Mouse (Mus musculus) heart, postnatal 25 days (tissue): ENCODE data around the gene Parg. TPM values are rescaled to one million over a fixed set of nuclear protein-coding genes. Genes with fewer than 3 reads are reported as not detected.
"Not testable (repeated sequence)": the region's sequence is repeated elsewhere in the genome, so short reads cannot be mapped to it uniquely, and the experiment has no call there.

Experiments
- DNase-seq: peaks from one replicate; pipeline ENCODE4 v3.0.0; 2022; ENCODE audit warnings: low spot score
- intact Hi-C: fragments of 180-260 bp; cut with DNase I; formaldehyde crosslinking; loops from one replicate; pipeline ENCODE4 v1.15.1; 2025
- total RNA-seq, 2 experiments: library from RNA; stranded (reverse); gene quantifications; 2 replicates each; pipeline ENCODE4 v1.2.3; 2021

Parg gene
- total RNA-seq, 2 experiments from 2014 or later: 21.7 to 22.1 TPM

DNA sequence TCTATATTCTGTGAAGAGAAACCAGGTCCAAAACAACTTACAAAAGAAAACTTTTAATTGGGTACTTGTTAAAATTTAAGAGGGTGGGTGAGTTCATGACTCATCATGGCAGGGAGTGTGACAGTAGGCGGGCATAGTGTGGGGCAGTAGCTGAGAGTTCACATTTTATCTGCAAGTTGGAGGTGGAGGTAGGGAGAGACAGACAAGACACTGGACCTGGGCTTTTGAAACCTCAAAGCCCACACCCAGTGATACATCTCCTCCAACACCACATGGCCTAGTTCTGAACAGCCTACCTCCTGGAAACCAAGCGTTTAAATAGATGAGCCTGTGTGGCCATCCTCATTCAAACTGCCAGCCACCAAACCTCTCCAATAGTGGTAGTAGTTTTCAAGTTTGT, 26.4 kb upstream of the Parg start:
- no peak for DNase-seq
- intact Hi-C loops: no loop called here

- intact Hi-C loops, DNase-seq: not testable (repeated sequence)
Measured at GRCm38 (mm10) chr14:32176590-32176989, 25.2 kb upstream of the Parg start.

DNA sequence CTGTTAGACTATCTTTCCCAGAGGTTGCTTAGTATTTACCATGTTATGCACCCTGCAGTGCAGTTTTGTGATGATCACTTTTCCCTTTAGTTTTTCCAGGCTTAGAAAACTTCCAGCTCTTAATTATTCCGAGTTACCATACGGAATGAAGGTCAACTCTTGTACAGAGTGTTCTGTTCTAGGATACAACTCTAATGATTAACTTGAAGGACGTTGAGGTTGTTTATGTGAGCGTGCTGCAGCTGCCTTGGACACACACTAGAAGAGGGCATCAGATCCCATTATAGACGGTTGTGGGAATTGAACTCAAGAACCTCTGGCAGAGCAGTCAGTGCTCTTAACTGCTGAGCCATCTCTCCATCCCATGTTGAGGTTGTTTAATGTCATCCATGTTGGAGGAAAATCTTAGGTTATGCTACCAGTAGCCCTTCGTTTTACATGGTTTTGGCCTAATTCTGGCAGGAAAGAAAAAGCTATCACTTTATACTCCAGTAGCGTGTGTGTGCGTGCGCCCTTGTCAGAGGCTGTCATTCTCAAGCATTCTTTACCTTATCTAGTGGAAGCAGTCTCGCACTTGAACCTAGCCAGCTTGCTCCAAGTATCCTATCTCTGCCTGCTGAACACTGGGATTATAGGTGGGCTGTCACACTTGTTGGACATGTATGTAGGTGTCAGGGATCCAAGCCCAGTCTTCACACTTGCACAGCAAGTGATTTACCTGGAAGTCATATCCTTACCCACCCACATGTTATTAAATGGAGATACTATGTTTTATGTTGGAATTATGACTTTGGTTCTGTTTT, 22.2 kb upstream of the Parg start:
- intact Hi-C loops: no loop called here
- DNase-seq: no peak

- DNase-seq: no peak
- intact Hi-C loops: no loop called here
Measured at GRCm38 (mm10) chr14:32180861-32181260, 20.9 kb upstream of the Parg start.

DNA sequence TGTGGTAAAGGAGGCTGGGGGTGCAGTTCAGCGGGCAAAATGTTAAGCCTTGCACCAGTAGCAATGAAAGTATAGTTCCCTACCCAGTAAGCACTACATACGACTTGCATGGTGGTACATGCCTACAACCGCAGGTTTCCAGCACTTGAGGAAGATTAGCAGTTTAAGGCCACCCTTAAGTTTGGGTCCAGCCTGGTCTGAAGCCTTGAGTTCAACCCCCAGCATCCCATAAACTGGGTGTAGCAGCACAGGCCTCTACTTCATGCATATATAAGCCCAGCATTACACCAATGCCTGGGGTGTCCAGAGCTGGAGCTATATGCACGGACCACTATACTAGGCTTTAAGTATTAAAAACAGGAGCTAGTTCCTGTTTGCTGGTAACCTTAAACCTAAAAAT, 17.9 kb upstream of the Parg start:
- intact Hi-C loops: no loop called here
- DNase-seq: no peak

- no peak for DNase-seq
- intact Hi-C loops: loop anchor here (5.0 kb wide), 2 partner anchors 64 to 239 kb away; no protein-coding TSS in a partner anchor
Measured at GRCm38 (mm10) chr14:32190627-32191391, 10.9 kb upstream of the Parg start.

DNA sequence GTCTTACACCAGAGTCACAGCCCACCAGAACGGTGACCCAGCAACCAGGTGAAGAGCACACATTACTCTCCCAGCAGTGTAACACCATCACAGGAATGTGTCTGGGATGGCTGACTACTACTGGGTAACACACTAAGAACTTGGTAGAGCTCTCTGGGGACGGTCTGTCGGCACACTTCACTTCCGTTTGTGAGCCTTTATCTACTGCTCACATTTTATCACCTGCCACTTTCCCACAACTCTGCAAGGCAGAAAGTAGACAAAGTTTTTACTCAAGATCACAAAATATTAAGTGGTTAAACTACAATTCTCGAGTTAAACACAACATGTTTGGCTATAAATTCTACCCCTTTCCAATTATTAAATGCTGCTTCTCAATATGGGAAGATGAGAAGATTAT, 9.8 kb upstream of the Parg start:
- no peak for DNase-seq
- intact Hi-C loops: loop anchor here (5.0 kb wide), 2 partner anchors 65 to 240 kb away; no protein-coding TSS in a partner anchor

DNA sequence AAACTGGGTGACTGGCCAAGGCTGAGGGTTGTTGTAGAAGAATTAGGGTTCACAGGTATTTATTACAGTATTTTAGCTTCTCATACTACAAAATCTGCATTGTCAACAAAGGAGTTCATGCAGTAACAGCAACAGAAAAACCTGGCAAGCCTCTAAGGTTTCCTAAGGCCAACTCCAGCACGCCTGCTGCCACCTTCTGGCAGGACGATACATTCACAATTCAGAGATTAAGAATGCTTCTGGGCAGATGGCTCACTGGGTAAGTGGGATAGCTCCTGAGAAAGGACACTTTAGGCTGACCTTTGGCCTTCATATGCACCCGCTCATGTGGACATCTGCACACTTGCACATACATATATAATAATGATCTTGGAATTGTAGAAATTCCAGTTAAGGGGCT, 9.3 kb upstream of the Parg start:
- intact Hi-C loops: loop anchor here (5.0 kb wide), 2 partner anchors 65 to 240 kb away; no protein-coding TSS in a partner anchor

GRCm38 (mm10) chr14:32193557-32193956, 8.2 kb upstream of the Parg start:
- intact Hi-C loops: loop anchor here (5.0 kb wide), 2 partner anchors 66 to 241 kb away; no protein-coding TSS in a partner anchor
- DNase-seq: not testable (repeated sequence)

More for the DNA sequence above, 9.3 kb upstream of the Parg start:
- DNase-seq: no peak

DNA sequence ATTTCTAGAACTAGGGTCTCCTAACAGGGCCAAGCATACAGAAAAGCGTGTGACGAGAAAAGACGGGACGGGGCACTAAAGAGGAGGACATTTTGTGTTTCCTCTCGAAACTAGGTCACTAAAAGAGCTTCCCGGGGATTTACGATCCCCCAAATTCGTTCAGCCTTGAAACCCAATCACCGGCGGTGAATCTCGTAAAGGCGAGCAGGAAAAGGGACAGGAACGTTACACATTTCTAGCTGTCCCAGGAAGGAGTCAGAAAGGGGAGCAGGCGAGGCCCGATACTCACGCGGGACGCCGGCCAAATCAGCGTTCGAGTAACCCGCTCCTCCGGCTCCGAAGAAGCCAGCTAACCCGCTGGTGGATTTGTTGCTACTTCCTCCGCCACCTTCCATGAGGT, 395 bp upstream of the Parg start:
- no peak for DNase-seq

DNA sequence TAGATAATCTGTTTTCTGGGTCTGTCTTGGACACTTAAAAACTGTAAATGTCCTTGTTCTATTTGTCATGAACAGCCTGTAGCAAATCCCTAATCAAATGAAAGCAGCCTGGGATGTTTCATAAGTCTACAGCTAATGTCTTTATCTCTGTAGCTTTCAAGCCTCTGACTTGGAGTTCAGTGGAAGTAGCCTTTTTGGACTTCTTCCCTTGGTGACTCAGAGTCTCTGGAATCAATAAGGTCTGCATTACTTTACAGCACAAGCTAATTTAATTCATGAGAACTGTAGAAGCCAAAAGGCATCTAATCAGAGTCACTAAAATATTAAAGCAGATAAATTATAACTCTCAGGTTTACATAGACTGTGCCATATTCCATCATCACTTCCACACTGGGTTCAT, 24.9 kb downstream of the Parg start:
- intact Hi-C loops: no loop called here

More for the DNA sequence above, 395 bp upstream of the Parg start:
- intact Hi-C loops: no loop called here

DNA sequence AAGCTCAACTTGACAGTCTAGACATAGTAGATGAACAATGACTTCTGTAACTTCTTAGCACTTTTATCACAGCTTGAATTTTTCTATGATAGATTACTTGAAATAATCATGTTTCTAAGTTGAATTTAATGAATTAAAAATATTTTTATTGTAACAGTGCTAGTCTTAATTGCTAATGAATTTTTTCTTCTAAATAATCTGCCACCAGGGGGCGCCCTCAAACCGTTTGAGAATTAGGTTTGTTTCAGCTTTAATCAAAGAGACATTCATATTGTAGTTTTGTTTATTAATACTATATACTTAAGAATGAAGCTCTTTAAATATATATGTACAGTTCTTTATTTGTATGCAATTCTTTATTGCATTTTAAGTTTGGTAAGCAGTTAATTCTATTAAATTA, 27.2 kb downstream of the Parg start:
- DNase-seq: no peak
- intact Hi-C loops: loop anchor here (2.0 kb wide), 2 partner anchors 244 to 254 kb away; no protein-coding TSS in a partner anchor

More for the DNA sequence above, 24.9 kb downstream of the Parg start:
- DNase-seq: no peak

GRCm38 (mm10) chr14:32242401-32242800, 40.7 kb downstream of the Parg start:
- DNase-seq: no peak
- intact Hi-C loops: no loop called here

DNA sequence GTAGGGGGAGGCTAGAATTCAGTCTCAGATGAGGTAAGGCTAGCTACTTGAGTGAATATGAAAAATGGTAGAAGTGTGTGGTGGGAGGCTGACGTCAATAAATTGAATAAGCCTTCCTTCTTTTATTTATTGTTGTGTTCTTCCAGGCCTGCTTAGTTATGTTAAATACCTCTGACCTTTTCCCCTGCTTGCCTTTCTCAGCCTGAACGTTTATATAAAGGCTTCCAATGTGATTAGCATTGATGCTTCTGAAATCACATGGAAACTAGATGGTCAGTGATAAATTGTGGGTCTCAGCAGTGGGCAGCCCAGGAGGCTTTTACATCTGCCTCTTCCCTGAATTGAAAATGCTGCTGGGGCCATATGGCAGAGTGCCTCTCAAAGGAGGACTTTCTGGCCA, 44.3 kb downstream of the Parg start:
- intact Hi-C loops: no loop called here
- DNase-seq: no peak

DNA sequence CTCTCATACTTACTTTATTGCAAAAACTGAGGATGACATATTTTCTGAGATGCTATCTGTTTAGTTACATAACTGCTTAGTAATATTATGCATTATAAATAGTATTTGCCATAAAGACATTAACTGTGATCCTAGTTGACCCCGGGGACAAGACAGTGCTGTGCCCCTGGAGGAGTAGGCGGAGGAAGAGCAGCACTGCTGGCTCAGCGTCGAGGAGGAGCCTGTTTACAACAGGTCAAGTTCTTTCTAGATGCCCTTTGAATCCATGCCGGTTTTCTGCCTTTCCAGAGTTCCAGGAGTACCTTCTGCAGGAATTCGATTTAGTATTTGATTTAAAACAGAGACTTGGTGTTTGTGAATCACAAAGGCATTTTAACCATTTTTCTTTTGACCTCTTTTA, 47.9 kb downstream of the Parg start:
- intact Hi-C loops: no loop called here
- no peak for DNase-seq

DNA sequence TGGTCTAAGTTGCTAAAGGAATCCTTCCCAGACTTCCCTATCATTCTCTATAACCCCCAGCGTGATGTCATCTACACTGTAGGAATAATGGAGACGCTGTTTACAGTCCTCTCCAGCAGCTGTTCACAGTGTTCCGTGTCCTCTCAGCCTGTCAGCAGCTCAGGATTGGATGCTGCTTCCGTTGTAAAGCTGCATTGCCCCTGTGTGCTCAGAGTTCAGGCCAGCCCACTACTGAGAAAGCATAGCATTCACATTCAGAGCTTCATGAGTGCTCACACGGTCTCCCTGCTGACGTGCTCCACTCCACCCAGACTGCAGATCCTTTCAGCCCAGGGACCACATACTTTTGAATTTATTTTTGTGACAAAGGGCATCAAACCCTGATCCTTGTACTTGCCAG, 59.1 kb downstream of the Parg start:
- intact Hi-C loops: no loop called here
- DNase-seq: no peak

GRCm38 (mm10) chr14:32261741-32262140, 60.0 kb downstream of the Parg start:
- no peak for DNase-seq
- intact Hi-C loops: no loop called here

GRCm38 (mm10) chr14:32268999-32269398, 67.2 kb downstream of the Parg start:
- DNase-seq: no peak
- intact Hi-C loops: no loop called here

GRCm38 (mm10) chr14:32269589-32269988, 67.8 kb downstream of the Parg start:
- intact Hi-C loops: no loop called here
- no peak for DNase-seq

- intact Hi-C loops: no loop called here
- DNase-seq: no peak
Measured at GRCm38 (mm10) chr14:32301622-32302021, 99.9 kb downstream of the Parg start.

DNA sequence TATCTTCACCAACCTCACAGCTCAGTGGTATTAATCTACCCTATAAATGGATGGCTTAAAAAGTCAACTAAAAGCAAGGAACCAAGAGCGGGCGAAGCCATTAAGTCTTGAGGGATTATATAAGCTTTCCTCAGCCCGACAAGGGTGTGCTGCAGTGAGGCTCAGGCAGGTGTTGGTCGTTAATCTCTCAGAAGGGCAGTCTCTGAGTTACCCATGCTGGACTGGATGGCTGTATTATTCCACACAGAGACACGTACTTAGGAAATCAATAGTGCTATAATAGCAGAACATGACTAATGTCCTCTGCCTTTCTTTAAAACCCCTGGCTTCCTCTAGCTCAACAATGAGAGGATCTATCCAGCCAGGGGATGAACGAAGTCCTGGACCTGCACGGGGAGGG, 100.7 kb downstream of the Parg start:
- intact Hi-C loops: no loop called here
- no peak for DNase-seq
